Mouse (Mus musculus) forelimb bud, embryonic 11.5 days (tissue): ENCODE measurements around the gene Gpr161.
"Not testable (repeated sequence)": the region's sequence is repeated elsewhere in the genome, so short reads cannot be mapped to it uniquely, and the experiment has no call there.

ENCODE experiments used
- DNase-seq: peaks from one replicate; pipeline ENCODE4 v3.0.0-alpha.2; 2012; ENCODE audit warnings: low read depth, low spot score

The Gpr161 gene

GRCm38 (mm10) chr1:165316361-165316760, 20.8 kb downstream of the Gpr161 start:
- no peak for DNase-seq

DNA sequence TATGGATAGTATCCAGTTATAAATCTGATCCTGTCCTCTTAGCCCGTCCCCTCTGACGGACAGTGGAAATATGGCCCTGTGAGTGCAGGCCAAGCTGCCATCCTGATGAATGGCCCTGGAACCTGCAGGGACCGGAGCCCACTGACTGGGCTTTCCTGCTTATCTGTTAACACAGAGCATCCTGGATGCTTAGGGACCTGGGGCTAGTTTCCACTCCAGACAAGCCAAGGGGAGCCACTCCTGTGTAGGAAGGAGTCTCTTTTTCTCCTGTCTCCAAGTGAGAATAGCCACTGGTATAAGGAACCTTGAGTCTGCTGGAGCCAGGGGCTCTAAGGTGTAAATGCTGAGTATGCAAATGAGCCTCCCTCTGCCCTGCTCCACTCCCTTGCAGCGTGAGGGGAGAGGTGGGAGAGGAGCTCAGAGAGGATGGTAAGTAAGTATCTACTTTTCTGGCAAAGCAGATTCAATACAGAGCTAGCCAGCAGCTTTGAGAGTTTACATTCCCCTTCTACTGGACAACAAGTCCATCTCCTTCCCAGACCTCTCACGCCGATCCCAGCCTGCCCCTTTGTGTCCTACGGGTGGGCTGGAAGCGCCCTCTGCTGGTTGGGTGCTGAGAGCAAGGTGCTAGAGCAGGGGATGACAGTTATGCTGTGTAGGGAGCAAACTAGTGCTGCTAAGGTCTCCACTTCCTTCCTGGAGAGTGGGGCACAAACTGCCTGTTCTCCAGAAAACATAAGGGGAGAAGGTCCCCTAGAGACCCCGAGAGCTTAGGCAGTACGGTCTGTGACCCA, 24.7 kb downstream of the Gpr161 start:
- peak; percentile 63 for DNase-seq

GRCm38 (mm10) chr1:165321393-165321861, 25.8 kb downstream of the Gpr161 start:
- no peak for DNase-seq

DNA sequence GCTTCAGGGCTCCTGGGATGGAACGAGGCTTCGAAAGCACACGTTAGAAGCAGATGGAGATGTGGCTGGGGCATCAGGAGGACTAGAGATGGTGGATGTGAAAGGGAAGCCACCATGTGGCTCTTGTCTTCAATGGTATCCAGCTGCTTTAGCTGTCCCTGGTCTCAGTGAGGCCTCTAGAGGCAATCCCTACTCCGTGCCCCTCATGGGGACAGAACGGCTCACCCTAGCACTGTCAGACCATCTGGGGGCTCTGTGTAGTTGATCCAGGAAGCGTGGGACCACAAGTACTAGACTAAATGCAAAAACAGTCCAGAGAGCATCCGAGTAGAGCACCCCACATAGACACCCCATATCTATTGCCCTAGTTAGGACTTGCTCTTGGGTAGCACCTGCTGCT, 26.3 kb downstream of the Gpr161 start:
- DNase-seq = no peak

- DNase-seq = no peak
Observed at GRCm38 (mm10) chr1:165322934-165323333, 27.3 kb downstream of the Gpr161 start.

DNA sequence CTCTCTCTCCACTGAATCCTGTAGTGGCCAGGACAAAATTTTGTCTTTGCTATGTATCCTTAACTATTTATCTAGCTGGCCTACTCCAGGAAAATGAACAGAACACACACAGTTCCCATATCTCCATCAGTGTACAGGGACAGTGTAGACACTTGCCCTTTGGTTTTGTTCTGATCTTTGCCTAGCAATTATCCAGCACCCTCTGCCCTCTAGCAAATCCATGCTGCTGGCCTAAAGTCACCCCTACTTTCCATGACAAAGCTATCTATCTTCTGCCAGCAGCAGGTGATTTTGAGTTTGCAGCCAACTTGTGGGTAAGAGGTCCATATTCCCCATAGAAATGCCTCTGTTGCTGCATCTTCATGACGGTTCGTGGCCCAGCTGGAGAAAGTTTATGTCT, 31.8 kb downstream of the Gpr161 start:
- no peak for DNase-seq

GRCm38 (mm10) chr1:165327831-165328230, 32.2 kb downstream of the Gpr161 start:
- DNase-seq = peak; percentile 57

DNA sequence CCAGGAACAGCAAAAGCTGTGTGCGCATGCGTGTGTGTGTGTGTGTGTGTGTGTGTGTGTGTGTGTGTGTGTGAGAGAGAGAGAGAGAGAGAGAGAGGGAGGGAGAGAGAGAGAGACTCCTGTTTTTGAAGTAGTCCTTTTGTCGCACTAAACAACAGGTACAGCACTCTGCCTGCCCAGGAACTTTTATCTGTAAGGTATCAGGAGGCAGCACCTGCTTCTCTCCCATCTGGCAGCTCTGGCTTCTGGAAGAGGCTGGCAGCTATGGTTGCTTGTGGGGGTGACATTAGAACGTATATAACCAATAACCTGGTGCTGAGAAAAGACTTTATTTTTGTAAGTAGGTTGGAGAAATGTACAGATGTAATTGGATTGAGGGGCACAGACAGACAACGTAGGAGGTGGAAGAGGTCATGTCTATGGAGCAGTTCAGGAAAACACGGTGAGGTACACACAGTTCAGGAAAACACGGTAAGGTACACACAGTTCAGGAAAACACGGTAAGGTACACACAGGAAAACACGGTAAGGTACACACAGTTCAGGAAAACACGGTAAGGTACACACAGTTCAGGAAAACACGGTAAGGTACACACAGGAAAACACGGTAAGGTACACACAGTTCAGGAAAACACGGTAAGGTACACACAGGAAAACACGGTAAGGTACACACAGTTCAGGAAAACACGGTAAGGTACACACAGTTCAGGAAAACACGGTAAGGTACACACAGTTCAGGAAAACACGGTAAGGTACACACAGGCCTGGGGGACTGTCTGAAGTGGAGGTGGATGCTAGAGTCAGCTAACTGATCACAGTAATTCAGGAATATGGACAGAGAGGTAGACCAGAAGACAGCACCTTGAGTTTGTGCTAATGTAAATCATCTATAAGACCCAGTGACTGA, 33.0 kb downstream of the Gpr161 start:
- not testable (repeated sequence) for DNase-seq

- DNase-seq = no peak
Observed at GRCm38 (mm10) chr1:165330859-165331258, 35.3 kb downstream of the Gpr161 start.

DNA sequence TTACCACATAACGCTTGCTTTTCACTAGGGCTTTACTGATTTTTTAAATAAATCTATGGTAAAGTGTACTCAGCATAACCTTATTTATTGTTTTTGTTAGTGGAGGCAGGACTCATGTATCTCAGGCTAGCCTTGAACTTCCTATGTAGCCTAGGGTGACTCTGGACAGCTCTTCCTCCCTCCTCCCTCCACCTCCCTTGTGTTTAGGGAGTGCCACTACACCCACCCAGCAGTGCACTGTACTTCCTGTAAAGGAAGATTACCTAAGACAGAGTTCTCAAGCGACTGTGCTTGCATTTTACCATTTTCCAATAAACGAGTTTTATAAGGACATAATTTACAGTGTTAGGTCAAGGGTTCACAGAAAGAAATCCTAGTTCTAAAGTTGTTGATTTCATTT, 37.2 kb downstream of the Gpr161 start:
- no peak for DNase-seq

- DNase-seq = no peak
Observed at GRCm38 (mm10) chr1:165342126-165342525, 46.5 kb downstream of the Gpr161 start.

- DNase-seq = peak; percentile 35
Observed at GRCm38 (mm10) chr1:165344453-165344852, 48.9 kb downstream of the Gpr161 start.

GRCm38 (mm10) chr1:165348627-165349026, 53.0 kb downstream of the Gpr161 start:
- no peak for DNase-seq

DNA sequence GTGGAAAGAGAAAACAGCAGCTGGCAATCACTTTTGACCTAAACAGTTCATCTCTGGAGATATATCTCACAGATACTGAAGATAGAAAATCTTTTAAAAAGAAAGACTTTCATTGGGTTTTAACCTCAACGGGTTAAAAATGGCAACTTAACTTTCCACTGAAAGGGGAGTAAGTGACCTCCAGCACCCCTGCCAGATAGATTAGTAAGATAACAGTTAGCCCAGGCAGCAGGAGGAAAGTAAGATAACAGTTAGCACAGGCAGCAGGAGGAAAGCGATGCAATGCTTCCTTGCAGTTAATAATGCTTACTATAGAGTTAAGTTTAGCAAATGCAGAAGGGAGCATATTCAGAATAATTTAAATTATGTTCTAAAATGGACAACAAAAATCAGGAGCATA, 60.8 kb downstream of the Gpr161 start:
- no peak for DNase-seq

GRCm38 (mm10) chr1:165363271-165363670, 67.7 kb downstream of the Gpr161 start:
- DNase-seq = no peak

- DNase-seq = no peak
Observed at GRCm38 (mm10) chr1:165365057-165365456, 69.5 kb downstream of the Gpr161 start.

DNA sequence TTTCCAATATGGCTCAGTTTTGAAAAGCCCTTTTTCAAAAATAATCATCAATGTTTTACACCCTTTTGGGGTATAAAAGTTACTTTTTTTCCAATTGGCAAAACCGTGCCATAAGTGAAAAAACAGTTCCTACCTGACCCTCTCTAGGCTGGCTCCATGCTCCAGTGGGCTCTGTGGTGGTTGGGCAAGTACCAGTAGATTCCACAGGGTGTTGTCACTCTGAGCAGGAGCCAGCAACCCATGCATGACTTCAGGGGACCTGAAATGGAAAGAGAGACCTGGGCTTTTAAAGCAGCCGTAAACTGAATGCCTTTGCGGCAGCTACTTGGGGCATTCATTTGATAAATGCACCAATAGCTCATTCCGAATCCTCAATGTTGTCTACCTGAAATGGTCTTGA, 75.4 kb downstream of the Gpr161 start:
- no peak for DNase-seq

GRCm38 (mm10) chr1:165373839-165374238, 78.2 kb downstream of the Gpr161 start:
- DNase-seq = no peak
